Mouse (Mus musculus): ENCODE measurements at regions not wholly inside any gene's neighbourhood (a gene's known extent, or its start where the extent isn't known, plus 50 kb on each side); places are given as distances from the start of the nearest gene placed in this dataset.

GRCm38 (mm10) chr8:50264757-50265156, 1421.0 kb upstream of the Tenm3 start:
- CTCF ChIA-PET: no interaction called here
- no peaks in the 10 kb centered on the region for H3K27me3 ChIP-seq
- no peak for ATAC-seq
- POLR2A ChIA-PET: no interaction called here
- in situ Hi-C loops (cut with MboI; ENCODE audit: low pct_unique_long_range_greater_than_20kb): no loop called here
- no peak for TF ChIP-seq CTCF (IDR thresholded peaks at IDR 0.05)
- DNase-seq (ENCODE audit: low read depth, low spot score): no peak
